Mouse (Mus musculus): ENCODE measurements around the gene Rhobtb3.
"Not testable (repeated sequence)": the region's sequence is repeated elsewhere in the genome, so short reads cannot be mapped to it uniquely, and the experiment has no call there.

The Rhobtb3 gene

DNA sequence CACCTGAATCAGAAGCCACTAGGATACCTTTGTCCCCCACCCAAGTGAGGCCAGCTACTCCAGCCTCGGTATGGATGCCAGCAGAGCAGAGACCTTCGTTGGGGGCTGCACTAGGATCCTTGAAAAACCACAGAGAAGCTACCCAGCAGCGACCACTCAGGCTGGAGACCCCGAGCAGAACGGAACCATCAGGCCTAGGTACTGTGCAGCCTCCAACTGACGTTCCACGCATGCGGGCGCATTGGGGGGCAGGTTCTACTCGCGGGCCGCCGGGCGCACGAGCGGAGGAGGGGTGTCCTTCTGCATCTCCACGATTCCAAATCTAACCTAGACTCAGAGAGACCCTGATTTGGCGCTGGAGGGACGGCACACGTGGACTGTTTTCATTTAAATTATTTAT, 13.7 kb downstream of the Rhobtb3 start:
- in situ Hi-C loops (cut with MboI; ENCODE audit: low sequenced_read_pairs): no loop called here

DNA sequence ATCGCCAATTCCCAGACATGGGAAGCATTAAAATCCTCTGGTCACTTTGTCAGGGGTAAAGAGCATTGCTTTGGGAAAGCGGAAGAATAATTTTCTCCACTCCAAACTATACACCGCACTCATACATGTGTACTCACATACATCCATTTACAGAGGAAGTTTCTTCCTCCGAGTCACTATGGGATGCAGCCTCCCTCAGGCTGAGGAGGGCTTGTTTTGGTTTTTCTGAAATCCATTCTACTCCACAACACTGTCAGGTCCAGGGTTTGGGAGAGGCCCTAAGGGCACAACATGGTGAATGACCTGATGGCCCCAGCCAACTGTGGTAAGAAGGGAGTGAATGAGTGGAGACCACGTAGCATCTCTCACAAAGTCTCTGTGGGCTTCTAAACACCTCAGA, 14.7 kb downstream of the Rhobtb3 start:
- in situ Hi-C loops (cut with MboI; ENCODE audit: low sequenced_read_pairs): not testable (repeated sequence)

DNA sequence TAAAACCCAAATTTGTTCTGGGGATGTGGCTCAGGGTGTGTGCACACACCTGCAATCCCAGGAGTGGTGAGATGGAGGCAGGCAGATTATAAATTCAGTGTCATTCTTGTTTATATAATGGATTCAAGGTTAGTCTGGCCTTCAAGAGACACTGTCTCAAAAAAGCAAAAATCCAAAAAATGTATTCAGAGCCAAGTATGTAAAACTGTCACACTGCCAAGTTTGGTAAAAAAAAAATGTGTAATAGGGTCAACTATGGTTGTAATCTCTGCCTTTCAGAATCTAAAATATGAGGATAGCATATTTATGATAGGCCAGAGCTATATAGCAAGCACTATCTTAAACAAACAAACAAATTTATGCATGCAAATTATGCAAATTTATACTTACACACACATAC, 15.8 kb downstream of the Rhobtb3 start:
- in situ Hi-C loops (cut with MboI; ENCODE audit: low sequenced_read_pairs): no loop called here

DNA sequence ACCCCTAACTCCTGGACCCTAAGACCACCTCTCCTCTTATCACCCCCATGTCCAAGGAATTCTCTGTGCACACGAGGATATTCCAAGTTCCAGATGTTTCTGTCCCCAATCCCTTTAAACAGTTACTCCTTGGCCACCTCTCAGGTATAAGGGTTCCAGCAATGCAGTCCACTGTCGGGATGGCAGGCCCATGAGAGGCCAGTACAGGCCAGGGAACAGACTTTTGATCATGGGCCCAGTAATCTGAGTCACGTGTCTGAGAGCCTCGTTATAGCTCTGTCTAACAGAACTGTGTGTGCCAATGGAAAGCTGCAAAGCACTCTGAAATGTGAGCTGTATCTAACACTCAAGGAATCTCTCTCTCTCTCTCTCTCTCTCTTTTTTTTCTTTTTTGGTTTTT, 29.6 kb downstream of the Rhobtb3 start:
- in situ Hi-C loops (cut with MboI; ENCODE audit: low sequenced_read_pairs): no loop called here

DNA sequence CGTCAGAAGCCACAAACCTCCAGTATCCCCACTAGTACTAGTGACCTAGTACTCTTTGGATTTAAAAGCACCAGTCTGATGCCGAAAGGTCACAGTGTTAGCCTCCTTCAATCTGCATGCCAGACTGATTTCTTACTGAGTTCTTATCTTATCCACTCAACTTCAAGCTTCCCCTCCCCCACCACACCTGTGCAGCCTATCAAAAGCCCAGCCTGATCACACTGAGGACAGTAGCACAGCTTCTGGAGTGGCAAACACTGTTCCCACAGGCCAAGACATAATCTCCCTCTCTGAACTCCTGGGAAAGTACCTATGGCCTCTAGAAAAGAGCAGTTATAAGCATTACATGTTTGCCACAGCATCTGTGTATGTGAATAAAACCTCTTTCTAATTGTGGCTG, 35.5 kb downstream of the Rhobtb3 start:
- in situ Hi-C loops (cut with MboI; ENCODE audit: low sequenced_read_pairs): no loop called here

DNA sequence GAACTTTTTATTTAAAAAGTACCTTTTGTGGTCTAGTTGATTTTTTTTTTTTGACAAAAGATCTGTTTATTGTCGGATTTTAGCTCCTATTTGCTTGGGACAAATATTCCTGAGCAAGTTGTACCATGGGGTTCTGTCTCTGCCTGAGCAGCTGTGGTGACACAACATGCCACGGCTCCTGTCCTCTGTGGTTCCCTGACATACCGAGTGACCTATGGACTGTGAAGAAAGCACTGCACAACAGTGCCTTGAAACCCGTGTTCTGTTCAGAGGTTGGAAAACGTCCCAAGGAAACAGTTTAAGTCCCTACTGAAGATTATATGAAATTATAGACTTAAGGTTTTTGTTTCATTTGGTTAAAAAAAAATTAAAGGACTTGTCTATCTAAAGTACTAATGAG, 36.6 kb downstream of the Rhobtb3 start:
- in situ Hi-C loops (cut with MboI; ENCODE audit: low sequenced_read_pairs): no loop called here

DNA sequence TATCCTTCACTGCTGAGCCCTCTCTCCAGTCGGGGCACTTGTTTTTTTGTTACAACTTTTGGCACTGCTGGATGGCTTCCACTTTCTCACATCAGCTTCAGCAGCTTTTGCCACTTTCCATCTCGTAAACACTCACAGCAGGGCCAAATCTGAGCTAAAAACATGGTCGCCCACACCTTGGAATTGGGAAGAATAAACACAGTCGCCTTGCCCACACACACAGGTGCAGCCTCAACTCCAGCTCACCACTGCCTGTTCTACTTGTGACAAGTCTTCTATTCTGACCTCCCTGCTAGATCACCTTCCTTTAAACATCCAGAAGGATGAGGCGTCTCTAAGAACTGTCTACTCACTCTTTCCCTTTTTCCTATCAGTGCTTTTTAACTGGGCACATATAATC, 39.1 kb downstream of the Rhobtb3 start:
- in situ Hi-C loops (cut with MboI; ENCODE audit: low sequenced_read_pairs): no loop called here

DNA sequence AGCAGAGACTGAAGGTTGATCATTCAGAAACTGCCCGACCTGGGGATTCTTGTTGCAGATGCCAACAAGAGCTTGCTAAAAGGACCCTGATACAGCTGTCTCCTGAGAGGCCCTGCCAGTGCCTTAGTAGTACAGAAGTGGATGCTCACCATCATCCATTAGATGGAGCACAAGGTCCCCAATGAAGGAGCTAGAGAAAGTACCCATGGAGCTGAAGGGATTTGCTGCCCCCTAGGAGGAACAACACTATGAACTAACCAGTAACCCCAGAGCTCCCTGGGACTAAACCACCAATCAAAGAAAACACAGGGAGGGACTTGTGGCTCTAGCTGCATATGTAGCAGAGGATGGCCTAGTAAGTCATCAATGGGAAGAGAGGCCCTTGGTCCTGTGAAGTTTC, 42.8 kb downstream of the Rhobtb3 start:
- in situ Hi-C loops (cut with MboI; ENCODE audit: low sequenced_read_pairs): not testable (repeated sequence)

DNA sequence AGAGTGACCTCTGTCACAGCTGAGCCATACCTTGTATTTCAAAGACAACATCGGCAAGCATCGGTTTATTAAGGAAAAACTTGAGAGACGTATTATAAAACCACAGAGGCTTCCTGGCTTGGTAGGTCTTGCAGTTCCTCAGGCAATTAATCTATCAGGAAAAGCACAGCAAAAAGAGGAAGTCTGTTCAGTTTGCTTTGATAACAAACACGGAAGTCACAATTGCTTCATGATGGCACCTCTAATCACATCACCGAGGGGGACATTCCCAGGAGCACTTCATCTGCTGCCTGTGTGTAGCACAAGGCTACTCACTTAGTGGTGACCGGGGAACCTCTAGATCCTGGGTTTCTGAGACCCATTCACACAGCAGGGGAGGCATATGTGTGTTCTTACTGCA, 50.8 kb downstream of the Rhobtb3 start:
- in situ Hi-C loops (cut with MboI; ENCODE audit: low sequenced_read_pairs): no loop called here

DNA sequence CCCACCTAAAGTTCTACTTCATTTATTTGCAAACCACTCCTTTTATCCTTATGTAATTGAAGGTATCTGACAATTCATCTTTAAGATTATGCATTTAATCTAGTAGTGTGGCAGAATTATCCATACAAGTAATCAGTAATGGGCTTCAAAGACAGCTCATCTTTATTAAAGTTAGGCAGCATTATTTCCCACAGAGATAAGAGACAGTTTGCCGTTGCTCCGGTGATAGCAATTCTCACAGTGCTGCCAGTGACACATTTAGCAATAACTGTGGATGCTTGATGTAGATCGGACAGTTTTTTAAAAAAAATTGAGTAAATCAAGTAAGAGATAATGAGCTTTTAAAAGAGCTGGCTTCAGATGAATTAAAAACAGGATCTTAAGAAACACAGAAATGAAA, 51.4 kb downstream of the Rhobtb3 start:
- in situ Hi-C loops (cut with MboI; ENCODE audit: low sequenced_read_pairs): no loop called here

DNA sequence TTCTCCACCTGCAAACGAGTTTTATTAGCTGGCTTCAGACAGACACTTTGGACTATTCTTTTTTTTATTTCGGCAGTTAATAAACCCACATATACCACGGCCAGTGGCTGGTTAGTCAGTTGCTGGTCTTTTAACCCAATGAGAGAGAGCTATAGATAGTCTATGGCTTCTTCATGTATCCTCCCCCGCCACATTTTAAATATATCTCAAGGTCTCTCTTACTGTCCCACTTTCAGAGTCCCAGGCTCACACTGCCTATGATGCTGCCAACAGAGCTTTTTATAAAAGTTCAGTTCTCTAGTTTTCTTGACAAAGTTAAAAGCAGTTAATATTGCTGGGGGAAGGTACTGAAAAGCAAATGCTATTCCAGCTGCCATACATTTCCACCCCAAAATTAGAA, 51.9 kb downstream of the Rhobtb3 start:
- in situ Hi-C loops (cut with MboI; ENCODE audit: low sequenced_read_pairs): no loop called here

DNA sequence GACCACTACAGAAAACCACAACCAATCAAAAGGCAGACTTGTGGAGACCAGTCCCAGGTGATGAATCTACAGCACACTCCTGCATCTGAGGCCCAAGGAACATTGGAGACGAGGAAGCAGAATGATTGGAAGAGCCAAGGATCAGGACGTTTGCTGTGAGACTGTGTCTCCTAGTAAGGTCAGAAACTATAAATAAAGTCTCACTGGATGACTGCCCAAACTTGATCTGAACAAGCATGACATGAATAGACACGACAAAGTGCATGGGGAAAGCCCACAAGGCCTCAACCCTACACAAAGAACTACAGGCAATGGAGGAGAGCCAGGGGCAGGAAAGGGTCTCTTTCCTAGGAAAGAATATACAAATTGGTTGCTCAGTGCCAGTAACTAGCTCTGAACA, 59.9 kb downstream of the Rhobtb3 start:
- in situ Hi-C loops (cut with MboI; ENCODE audit: low sequenced_read_pairs): no loop called here

DNA sequence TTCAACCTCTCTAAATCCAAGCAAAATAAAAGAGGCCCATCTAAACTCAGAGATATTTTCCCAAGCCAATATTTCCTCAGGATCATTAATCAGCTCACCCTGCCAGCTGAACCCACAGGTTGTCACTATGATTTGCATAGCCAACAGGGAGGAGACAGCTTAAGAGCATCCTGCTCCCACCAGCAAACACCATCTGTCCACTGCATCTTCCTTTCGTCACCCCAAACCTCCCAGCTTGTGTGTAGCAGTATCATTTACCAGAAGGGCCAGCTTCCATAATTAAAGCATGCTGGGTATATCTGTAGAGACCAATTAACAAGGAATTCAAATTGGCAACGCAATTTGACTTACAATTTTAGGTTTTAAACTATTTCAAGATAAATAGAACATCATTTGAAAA, 63.2 kb downstream of the Rhobtb3 start:
- in situ Hi-C loops (cut with MboI; ENCODE audit: low sequenced_read_pairs): no loop called here

DNA sequence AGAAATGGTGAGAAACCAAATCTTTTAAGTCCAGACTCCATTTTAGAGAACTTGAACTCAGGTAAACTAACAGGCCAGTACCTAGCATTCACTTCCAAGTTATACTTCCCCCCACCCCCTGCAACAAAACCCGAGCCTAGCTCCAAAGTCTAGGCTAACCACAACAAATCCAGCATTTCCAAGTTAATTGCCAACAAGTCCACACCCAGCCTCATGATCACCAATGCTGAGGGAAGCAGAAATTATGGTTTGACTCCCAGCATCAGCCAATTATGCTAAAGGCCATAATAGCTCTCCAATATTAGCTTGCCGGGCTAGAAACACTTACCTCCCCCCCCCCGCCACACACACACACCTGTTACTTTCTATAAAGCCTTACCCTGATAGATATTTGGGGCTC, 64.0 kb downstream of the Rhobtb3 start:
- in situ Hi-C loops (cut with MboI; ENCODE audit: low sequenced_read_pairs): loop anchor here (10.0 kb wide), 2 partner anchors 75 to 655 kb away; no protein-coding TSS in a partner anchor

DNA sequence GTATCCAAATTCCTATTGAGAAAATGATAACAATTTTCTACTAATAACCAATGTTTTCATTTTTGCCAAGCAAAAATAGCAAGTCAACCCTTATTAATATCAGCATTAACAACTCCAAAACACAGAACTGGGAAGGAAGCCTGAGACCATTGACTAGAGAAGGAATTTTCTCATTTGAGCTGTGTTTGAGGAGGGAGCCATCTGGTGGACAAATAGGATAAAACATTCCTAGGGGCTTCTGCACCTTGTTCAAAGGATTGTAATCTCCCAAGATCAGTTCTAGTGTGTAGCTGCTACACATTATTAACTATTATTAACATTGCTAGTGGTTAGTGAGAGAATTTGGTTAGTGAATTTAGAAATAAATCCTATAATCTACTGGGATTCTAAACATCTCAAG, 65.8 kb downstream of the Rhobtb3 start:
- in situ Hi-C loops (cut with MboI; ENCODE audit: low sequenced_read_pairs): loop anchor here (10.0 kb wide), 2 partner anchors 73 to 653 kb away; no protein-coding TSS in a partner anchor

DNA sequence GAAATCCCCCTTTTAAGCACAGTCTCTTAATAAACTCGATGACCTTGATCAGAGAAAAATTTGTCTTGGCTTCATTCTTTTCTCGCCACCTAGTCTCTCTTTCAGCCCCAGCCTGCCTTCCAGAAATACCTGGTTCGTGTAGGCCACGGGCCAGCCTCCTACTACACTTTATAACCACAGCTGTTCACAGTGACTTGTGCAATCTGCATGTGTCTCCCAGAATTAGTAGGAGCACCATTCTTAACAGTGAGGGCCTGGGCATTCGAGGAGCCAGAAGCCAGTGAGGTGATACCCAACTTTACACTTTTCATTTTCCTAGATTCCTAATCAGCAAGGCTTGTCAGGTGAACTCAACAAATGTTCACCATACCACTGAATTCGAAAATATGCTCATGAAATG, 67.1 kb downstream of the Rhobtb3 start:
- in situ Hi-C loops (cut with MboI; ENCODE audit: low sequenced_read_pairs): loop anchor here (10.0 kb wide), 2 partner anchors 72 to 652 kb away; no protein-coding TSS in a partner anchor

DNA sequence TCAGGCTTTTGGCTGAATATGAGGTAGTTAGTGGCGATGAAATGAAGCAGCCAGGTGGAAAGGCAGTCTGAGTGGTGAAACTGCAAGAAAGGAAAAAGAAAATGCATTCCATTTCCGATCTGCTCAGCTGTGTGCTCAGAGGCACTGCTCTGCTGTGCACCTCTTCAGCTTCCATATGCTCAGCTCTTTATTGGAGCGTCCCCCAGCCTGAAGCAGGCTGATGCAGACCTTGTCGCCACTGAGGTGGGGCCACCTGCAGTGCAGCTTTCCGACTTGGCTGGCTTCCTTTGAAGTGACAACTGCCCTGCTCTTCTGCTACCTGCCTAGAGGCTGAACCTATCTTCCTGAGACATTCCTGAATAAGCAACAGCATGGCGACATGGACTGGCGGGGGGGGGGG, 67.5 kb downstream of the Rhobtb3 start:
- in situ Hi-C loops (cut with MboI; ENCODE audit: low sequenced_read_pairs): loop anchor here (10.0 kb wide), 2 partner anchors 71 to 651 kb away; no protein-coding TSS in a partner anchor

DNA sequence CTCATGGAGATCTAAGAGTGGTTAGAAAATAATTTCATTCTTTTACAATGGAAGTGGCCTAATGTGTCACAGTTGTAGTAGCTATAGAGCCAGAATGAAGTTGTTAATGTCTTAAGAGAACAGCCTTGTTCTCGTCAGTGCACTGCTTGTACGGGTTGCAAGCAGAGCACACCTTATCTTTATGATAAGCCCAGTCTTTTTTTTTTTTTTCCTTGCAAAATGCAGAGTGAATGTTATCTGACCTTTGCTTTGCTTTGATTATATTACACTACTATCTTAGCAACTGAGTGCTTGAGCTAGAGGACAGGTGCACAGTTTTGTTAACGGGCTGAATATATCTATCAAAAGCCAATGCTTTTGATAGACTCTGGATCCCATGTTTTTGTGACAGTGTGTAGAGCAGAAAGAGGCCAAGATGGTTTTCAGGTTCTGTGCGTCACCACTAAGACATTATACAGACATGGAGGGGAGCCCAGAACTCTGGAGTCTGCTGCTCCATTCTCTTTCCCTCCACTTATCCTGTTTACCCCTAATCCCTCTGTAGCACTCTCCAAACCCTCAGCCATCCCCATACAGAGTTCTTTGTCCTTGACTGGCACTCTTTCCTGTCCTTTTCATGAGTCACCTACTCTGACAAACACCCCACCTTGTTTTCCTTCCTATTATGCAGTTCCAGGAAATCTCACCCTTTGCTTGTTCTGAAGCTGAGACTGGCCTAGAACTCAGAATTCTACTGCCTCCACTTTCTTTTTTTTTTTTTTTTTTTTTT, 68.9 kb downstream of the Rhobtb3 start:
- in situ Hi-C loops (cut with MboI; ENCODE audit: low sequenced_read_pairs): loop anchor here (10.0 kb wide), 2 partner anchors 70 to 650 kb away; no protein-coding TSS in a partner anchor

DNA sequence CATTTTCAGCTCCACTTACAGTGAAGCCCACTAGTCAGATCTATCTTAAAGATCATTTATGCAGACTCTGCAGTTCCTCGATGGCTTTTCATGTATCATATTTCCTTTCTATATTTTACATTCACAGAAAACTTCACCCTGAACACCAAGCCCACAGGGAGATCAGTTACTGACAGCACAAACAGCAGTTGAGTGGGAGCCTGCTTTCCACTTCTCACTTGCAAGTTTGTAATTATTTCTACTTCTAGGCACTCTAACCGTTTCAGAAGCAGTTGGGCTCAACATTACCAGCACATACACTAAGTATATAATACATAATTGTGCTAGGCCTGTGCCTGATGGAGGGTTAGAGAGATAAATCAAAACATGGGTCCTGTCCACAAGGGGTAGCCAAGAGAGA, 75.8 kb downstream of the Rhobtb3 start:
- in situ Hi-C loops (cut with MboI; ENCODE audit: low sequenced_read_pairs): no loop called here

DNA sequence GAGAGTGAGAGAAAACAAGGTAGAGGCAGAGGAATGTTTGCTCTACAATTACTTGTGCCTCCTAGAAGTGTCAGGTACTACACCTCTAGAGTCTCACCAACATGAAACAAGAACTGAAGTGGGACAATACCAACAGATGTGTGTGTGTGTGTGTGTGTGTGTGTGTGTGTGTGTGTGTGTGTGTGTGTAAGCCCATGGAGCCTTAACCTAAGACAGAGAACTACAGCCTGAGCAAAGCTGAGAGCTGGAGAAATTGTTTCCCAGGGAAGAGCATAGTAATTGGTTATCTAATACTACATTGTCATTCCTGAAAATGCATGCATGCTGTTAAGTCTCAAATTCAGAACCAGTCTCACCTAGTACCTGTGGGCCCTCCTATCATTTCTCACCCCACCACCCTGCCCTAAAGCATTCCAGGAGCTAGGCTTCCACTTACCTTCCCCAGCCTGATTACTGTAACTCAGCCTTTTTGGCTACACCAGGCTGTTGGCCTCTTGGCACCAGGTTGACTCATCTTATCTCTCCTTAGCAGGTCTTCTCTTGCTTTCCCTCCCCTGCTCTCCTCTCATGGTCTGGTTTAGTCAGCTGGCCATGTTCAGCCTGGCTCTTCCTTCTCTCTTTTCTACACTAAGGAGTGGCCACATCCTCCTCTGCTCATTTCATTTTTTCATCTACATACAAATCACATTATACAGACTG, 78.1 kb downstream of the Rhobtb3 start:
- in situ Hi-C loops (cut with MboI; ENCODE audit: low sequenced_read_pairs): no loop called here

DNA sequence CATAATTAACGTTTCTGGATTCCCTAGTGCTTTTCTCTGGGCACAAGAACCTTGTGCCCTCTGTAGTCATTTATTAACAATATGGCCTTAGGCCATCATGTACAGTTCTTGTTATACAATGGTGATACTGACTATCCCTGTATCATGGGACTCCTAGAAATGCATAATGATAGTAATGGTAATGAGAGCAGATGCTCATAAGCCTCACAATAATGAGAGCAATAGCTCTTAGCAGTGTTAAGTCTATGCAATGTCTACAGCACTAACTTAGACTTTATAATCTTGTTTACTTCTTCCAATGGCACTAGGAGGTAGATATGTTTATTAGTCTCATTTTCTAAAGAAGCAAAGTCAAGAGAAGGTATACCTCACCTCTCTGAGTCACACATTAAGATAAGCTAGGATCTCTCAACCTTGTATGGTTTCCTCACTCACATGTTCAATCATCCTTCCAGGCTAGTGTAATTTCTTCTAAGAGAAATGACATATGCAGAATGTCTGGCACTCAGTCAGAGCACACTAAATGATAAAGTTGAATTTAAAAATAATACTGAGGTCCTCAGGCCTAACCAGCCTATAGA, 84.4 kb downstream of the Rhobtb3 start:
- in situ Hi-C loops (cut with MboI; ENCODE audit: low sequenced_read_pairs): no loop called here

DNA sequence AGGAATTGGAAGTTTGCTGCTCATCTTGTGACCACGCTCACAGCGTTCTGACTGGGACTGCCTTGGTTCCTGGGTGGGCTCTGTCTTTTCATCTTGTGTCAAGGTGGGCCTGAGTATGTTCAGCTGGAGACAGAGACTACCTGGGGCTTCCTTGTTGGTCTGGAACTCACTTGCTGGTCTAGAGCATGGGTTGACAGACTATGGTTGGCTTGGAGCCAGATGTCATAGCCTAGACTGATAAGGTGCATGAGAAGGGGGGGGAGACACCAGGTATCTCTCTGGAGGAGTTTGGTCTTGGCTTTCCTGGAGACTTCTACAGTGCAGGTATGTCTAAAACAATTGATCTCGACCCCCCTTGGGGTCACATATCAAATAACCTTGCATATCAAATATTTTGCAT, 90.6 kb downstream of the Rhobtb3 start:
- in situ Hi-C loops (cut with MboI; ENCODE audit: low sequenced_read_pairs): no loop called here
